ENCODE assay signal across 10 mouse cellular contexts in genomic region chr15:101181500-101181899, GRCm38 (mm10). TPM values are rescaled to one million over a fixed set of nuclear protein-coding genes. Genes with fewer than 3 reads are reported as not detected.
DNase-seq lines count a peak whose midpoint lies in the region; ATAC-seq and TF ChIP-seq lines count a peak whose summit lies in the region.
"Had no signal": no experiment of that assay in that cellular context is flagged by ENCODE, and none has a peak within 500 bp of the region (broad histone marks: within the 10 kb centered on the region; RNA-seq: fewer than 3 reads in every experiment).

No protein-coding gene starts in this region.

- H3K36me3 ChIP-seq in forebrain, embryonic 13.5 days (ENCODE audit: poor library complexity, severe bottlenecking): peaks cover 12% of the 10 kb centered on the region
- peaks cover 5% of the 10 kb centered on the region for H3K36me3 ChIP-seq in forebrain, embryonic 11.5 days (ENCODE audit: control insufficient read depth, insufficient read depth, low read length)
- no peaks in the 10 kb centered on the region for H3K36me3 ChIP-seq in lung, embryonic 16.5 days (ENCODE audit: control insufficient read depth, insufficient read depth, low read length)
- H3K36me3 ChIP-seq in kidney, embryonic 14.5 days (ENCODE audit: control insufficient read depth, insufficient read depth, low read length): peaks cover 5% of the 10 kb centered on the region; the same call in 1 of the 2 replicates
- no peaks in the 10 kb centered on the region for H3K36me3 ChIP-seq in stomach, embryonic 14.5 days (ENCODE audit: control insufficient read depth, insufficient read depth, low read length)

- H3K4me3 ChIP-seq in forebrain, embryonic 13.5 days: no peak overlapping the region
- H3K4me3 ChIP-seq in forebrain, embryonic 11.5 days (ENCODE audit: low read depth, low read length): no peak overlapping the region
- no peak overlapping the region for H3K4me3 ChIP-seq in lung, embryonic 16.5 days (ENCODE audit: low read length)
- H3K4me3 ChIP-seq in lung, adult 2 months (replicated peaks; ENCODE audit: extremely low read depth, low read depth, low read length): no peak overlapping the region
- no peak overlapping the region for H3K4me3 ChIP-seq in kidney, embryonic 14.5 days (ENCODE audit: low read length)
- no peak overlapping the region for H3K4me3 ChIP-seq in stomach, embryonic 14.5 days (ENCODE audit: low read depth, low read length)

- H3K9me3 ChIP-seq in forebrain, embryonic 13.5 days (replicated peaks): no peaks in the 10 kb centered on the region
- no peaks in the 10 kb centered on the region for H3K9me3 ChIP-seq in forebrain, embryonic 11.5 days (ENCODE audit: control insufficient read depth, low read length)
- H3K9me3 ChIP-seq in lung, embryonic 16.5 days (ENCODE audit: control insufficient read depth, low read length): no peaks in the 10 kb centered on the region
- H3K9me3 ChIP-seq in kidney, embryonic 14.5 days (ENCODE audit: control insufficient read depth, low read length): 0 out of 2 replicates have a peak, but pooled peaks cover 3% of the 10 kb centered on the region
- H3K9me3 ChIP-seq in stomach, embryonic 14.5 days (ENCODE audit: control insufficient read depth, low read depth, low read length): peaks cover 3% of the 10 kb centered on the region; the same call in 1 of the 2 replicates

- 0 out of 2 replicates have a peak overlapping the region, but pooled peaks have one; percentile 32 for H3K9ac ChIP-seq in forebrain, embryonic 13.5 days
- H3K9ac ChIP-seq in forebrain, embryonic 11.5 days (ENCODE audit: low read length): no peak overlapping the region
- H3K9ac ChIP-seq in lung, embryonic 16.5 days (ENCODE audit: low read length): no peak overlapping the region
- H3K9ac ChIP-seq in kidney, embryonic 14.5 days (ENCODE audit: low read depth, low read length): peak overlapping the region; percentile 12; the same call in 1 of the 2 replicates
- H3K9ac ChIP-seq in stomach, embryonic 14.5 days (replicated peaks; ENCODE audit: low read depth, low read length): no peak overlapping the region

- no peak overlapping the region for H3K27ac ChIP-seq in forebrain, embryonic 13.5 days
- H3K27ac ChIP-seq in forebrain, embryonic 11.5 days (ENCODE audit: low read depth, low read length): no peak overlapping the region
- H3K27ac ChIP-seq in lung, embryonic 16.5 days (ENCODE audit: low read length): 0 out of 2 replicates have a peak overlapping the region, but pooled peaks have one; percentile 24
- H3K27ac ChIP-seq in kidney, embryonic 14.5 days (ENCODE audit: low read depth, low read length): no peak overlapping the region
- H3K27ac ChIP-seq in stomach, embryonic 14.5 days (ENCODE audit: low read length): peak overlapping the region; percentile 6; the same call in 1 of the 2 replicates

- no peak overlapping the region for H3K4me2 ChIP-seq in forebrain, embryonic 13.5 days
- no peak overlapping the region for H3K4me2 ChIP-seq in forebrain, embryonic 11.5 days (ENCODE audit: low read depth, low read length, severe bottlenecking)
- H3K4me2 ChIP-seq in lung, embryonic 16.5 days (ENCODE audit: low read depth, low read length): no peak overlapping the region
- no peak overlapping the region for H3K4me2 ChIP-seq in kidney, embryonic 14.5 days (replicated peaks; ENCODE audit: low read depth, low read length)
- H3K4me2 ChIP-seq in stomach, embryonic 14.5 days (replicated peaks; ENCODE audit: low read depth, low read length): no peak overlapping the region

- TF ChIP-seq CTCF in lung, adult 2 months (IDR thresholded peaks at IDR 0.05; ENCODE audit: insufficient read depth, low read length): no peak

- TF ChIP-seq POLR2A in lung, adult 2 months (IDR thresholded peaks at IDR 0.05; ENCODE audit: borderline replicate concordance, extremely low read depth, low read depth, low read length): no peak

- 7% methylated on average over 4 of the region's 4 CpGs for WGBS in forebrain, embryonic 13.5 days
- WGBS in forebrain, embryonic 11.5 days: 17% methylated on average over 4 of the region's 4 CpGs
- WGBS in lung, embryonic 16.5 days: 53% methylated on average over 4 of the region's 4 CpGs
- WGBS in lung, adult 2 months: 35% methylated on average over 4 of the region's 4 CpGs
- WGBS in kidney, embryonic 14.5 days: 22% methylated on average over 4 of the region's 4 CpGs
- WGBS in stomach, embryonic 14.5 days: 62% methylated on average over 4 of the region's 4 CpGs

- no peak for DNase-seq in forebrain, embryonic 11.5 days (ENCODE audit: low spot score)
- no peak for DNase-seq in lung, adult 2 months
- no peak for DNase-seq in frontal cortex, postnatal 25 days (ENCODE audit: low spot score in 2 of 2)
- DNase-seq in T-cell, adult 2 months (ENCODE audit: low spot score): no peak
- DNase-seq: cerebellum, postnatal 36 days had no signal

- no peak for ATAC-seq in forebrain, embryonic 13.5 days
- ATAC-seq in forebrain, embryonic 11.5 days (replicated peaks; ENCODE audit: low FRiP score): no peak
- ATAC-seq in lung, embryonic 16.5 days (ENCODE audit: low read depth): no peak
- ATAC-seq in kidney, embryonic 14.5 days (ENCODE audit: low FRiP score, low TSS enrichment): no peak
- ATAC-seq in stomach, embryonic 14.5 days (ENCODE audit: insufficient number of reproducible peaks, insufficient read depth, low FRiP score, low read depth): no peak
- ATAC-seq: forebrain, embryonic 16.5 days had no signal

- H3K4me1 ChIP-seq in forebrain, embryonic 13.5 days: peaks cover 62% of the 10 kb centered on the region
- peaks cover 15% of the 10 kb centered on the region; the same call in 1 of the 2 replicates for H3K4me1 ChIP-seq in forebrain, embryonic 11.5 days (replicated peaks; ENCODE audit: control insufficient read depth, insufficient read depth, low read length)
- peaks cover 61% of the 10 kb centered on the region for H3K4me1 ChIP-seq in lung, embryonic 16.5 days (replicated peaks; ENCODE audit: control insufficient read depth, insufficient read depth, low read length)
- peaks cover 42% of the 10 kb centered on the region for H3K4me1 ChIP-seq in lung, adult 2 months (ENCODE audit: control insufficient read depth, insufficient read depth, low read length)
- peaks cover 42% of the 10 kb centered on the region for H3K4me1 ChIP-seq in kidney, embryonic 14.5 days (ENCODE audit: control insufficient read depth, insufficient read depth, low read length)
- H3K4me1 ChIP-seq in stomach, embryonic 14.5 days (ENCODE audit: control insufficient read depth, insufficient read depth, low read length): peaks cover 51% of the 10 kb centered on the region

- H3K27me3 ChIP-seq in forebrain, embryonic 13.5 days: no peaks in the 10 kb centered on the region
- H3K27me3 ChIP-seq in forebrain, embryonic 11.5 days (ENCODE audit: control insufficient read depth, insufficient read depth, low read length): no peaks in the 10 kb centered on the region
- no peaks in the 10 kb centered on the region for H3K27me3 ChIP-seq in lung, embryonic 16.5 days (ENCODE audit: control insufficient read depth, insufficient read depth, low read depth, low read length)
- no peaks in the 10 kb centered on the region for H3K27me3 ChIP-seq in kidney, embryonic 14.5 days (ENCODE audit: control insufficient read depth, insufficient read depth, low read length)
- H3K27me3 ChIP-seq in stomach, embryonic 14.5 days (ENCODE audit: control insufficient read depth, insufficient read depth, low read length): no peaks in the 10 kb centered on the region

RNA-seq across cellular contexts. Expression of gene Acvr1b, which starts 7.6 kb away (rescaled TPM):
- 14.3 and 15.8 TPM in 2 replicates for polyA plus RNA-seq in forebrain, embryonic 13.5 days (2015; fragmentation: Nextera tagmentation; extraction: Ambion mirVana)
- polyA plus RNA-seq in forebrain, embryonic 11.5 days (2014; fragmentation: Nextera tagmentation; extraction: Ambion mirVana): 15.0 and 16.0 TPM in 2 replicates
- polyA plus RNA-seq in lung, embryonic 16.5 days (2015; fragmentation: Nextera tagmentation; extraction: Ambion mirVana): 6.8 and 7.9 TPM in 2 replicates
- polyA plus RNA-seq in lung, adult 2 months (2012; rRNA removed): 45.8 and 57.2 TPM in 2 replicates
- 6.0 and 7.2 TPM in 2 replicates for polyA plus RNA-seq in kidney, embryonic 14.5 days (2014; fragmentation: Nextera tagmentation; extraction: Ambion mirVana)
- polyA plus RNA-seq in stomach, embryonic 14.5 days (2014; fragmentation: Nextera tagmentation; extraction: Ambion mirVana): 11.5 and 14.5 TPM in 2 replicates

RNA-seq across cellular contexts. Expression of gene Grasp, which starts 42.5 kb away (rescaled TPM):
- 1.3 and 1.5 TPM in 2 replicates for polyA plus RNA-seq in forebrain, embryonic 13.5 days (2015; fragmentation: Nextera tagmentation; extraction: Ambion mirVana)
- polyA plus RNA-seq in forebrain, embryonic 11.5 days (2014; fragmentation: Nextera tagmentation; extraction: Ambion mirVana): 4.6 and 5.6 TPM in 2 replicates
- polyA plus RNA-seq in lung, embryonic 16.5 days (2015; fragmentation: Nextera tagmentation; extraction: Ambion mirVana): 5.6 and 6.1 TPM in 2 replicates
- 36.6 and 58.8 TPM in 2 replicates for polyA plus RNA-seq in lung, adult 2 months (2012; rRNA removed)
- 5.0 and 5.7 TPM in 2 replicates for polyA plus RNA-seq in kidney, embryonic 14.5 days (2014; fragmentation: Nextera tagmentation; extraction: Ambion mirVana)
- 6.4 and 7.2 TPM in 2 replicates for polyA plus RNA-seq in stomach, embryonic 14.5 days (2014; fragmentation: Nextera tagmentation; extraction: Ambion mirVana)

RNA-seq across cellular contexts. Expression of gene Acvrl1, which starts 53.2 kb away (rescaled TPM):
- 5.0 and 5.3 TPM in 2 replicates for polyA plus RNA-seq in forebrain, embryonic 13.5 days (2015; fragmentation: Nextera tagmentation; extraction: Ambion mirVana)
- polyA plus RNA-seq in forebrain, embryonic 11.5 days (2014; fragmentation: Nextera tagmentation; extraction: Ambion mirVana): 7.2 and 7.7 TPM in 2 replicates
- polyA plus RNA-seq in lung, embryonic 16.5 days (2015; fragmentation: Nextera tagmentation; extraction: Ambion mirVana): 91.3 and 93.3 TPM in 2 replicates
- 672 and 695 TPM in 2 replicates for polyA plus RNA-seq in lung, adult 2 months (2012; rRNA removed)
- 6.3 and 8.8 TPM in 2 replicates for polyA plus RNA-seq in kidney, embryonic 14.5 days (2014; fragmentation: Nextera tagmentation; extraction: Ambion mirVana)
- 15.6 and 16.9 TPM in 2 replicates for polyA plus RNA-seq in stomach, embryonic 14.5 days (2014; fragmentation: Nextera tagmentation; extraction: Ambion mirVana)

Comparison
In these comparisons a context has a peak if more than half of its experiments do, and no peak if none do; other contexts are left out.
1. H3K9ac ChIP-seq: peak in forebrain, embryonic 13.5 days (single experiment) and kidney, embryonic 14.5 days (single experiment); none in forebrain, embryonic 11.5 days (single experiment), lung, embryonic 16.5 days (single experiment) and stomach, embryonic 14.5 days (single experiment).
2. H3K27ac ChIP-seq: peak in lung, embryonic 16.5 days (single experiment) and stomach, embryonic 14.5 days (single experiment); none in forebrain, embryonic 13.5 days (single experiment), forebrain, embryonic 11.5 days (single experiment) and kidney, embryonic 14.5 days (single experiment).